Mouse (Mus musculus): ENCODE measurements around the gene Gm21936.
"Not testable (repeated sequence)": the region's sequence is repeated elsewhere in the genome, so short reads cannot be mapped to it uniquely, and the experiment has no call there.

The Gm21936 gene

GRCm38 (mm10) chr12:87795212-87795611 is at the start of gene Gm21936:
Gene Gm21936 (plus strand): TSS chr12:87795512.
- DNase-seq (ENCODE audit: low spot score), result not testable (repeated sequence)

- DNase-seq (ENCODE audit: low spot score), result not testable (repeated sequence)
These were observed 19.7 kb upstream of the Gm21936 start, which contains the start of gene Gm21319 for GRCm38 (mm10) chr12:87775655-87776054. Gene Gm21319 (minus strand): TSS chr12:87775755.

GRCm38 (mm10) chr12:87797971-87798370 is 2.7 kb downstream of the Gm21936 start:
- not testable (repeated sequence) for DNase-seq (ENCODE audit: low spot score)

- not testable (repeated sequence) for DNase-seq (ENCODE audit: low spot score)
These were observed 21.0 kb downstream of the Gm21936 start, which contains the start of gene BB287469 for GRCm38 (mm10) chr12:87816277-87816676. Gene BB287469 (plus strand): TSS chr12:87816577.

- DNase-seq (ENCODE audit: low spot score), result not testable (repeated sequence)
These were observed 46.9 kb downstream of the Gm21936 start, which contains the start of gene Gm2001 for GRCm38 (mm10) chr12:87842239-87842638. Gene Gm2001 (minus strand): TSS chr12:87842339.

Data from layer of hippocampus, adult 11-12 months (tissue).